Comparison of ENCODE assay signal across 8 mouse cellular contexts in genomic region chr2:31690063-31690462, GRCm38 (mm10). TPM values are rescaled to one million over a fixed set of nuclear protein-coding genes. Genes with fewer than 3 reads are reported as not detected.
DNase-seq lines count a peak whose midpoint lies in the region; ATAC-seq and TF ChIP-seq lines count a peak whose summit lies in the region.

No protein-coding gene starts in this region.

- no peak overlapping the region; the same call in 1 of the 2 replicates for H3K27ac ChIP-seq in heart, embryonic 10.5 days
- no peak overlapping the region for H3K27ac ChIP-seq in hindbrain, embryonic 10.5 days
- H3K27ac ChIP-seq in lung, postnatal 0 days (ENCODE audit: low read length), result peak overlapping the region; percentile 94; the same call in 1 of the 2 replicates

- no peak for TF ChIP-seq CTCF in E14TG2a.4 (conservative IDR thresholded peaks at IDR 0.05; ENCODE audit: low read length)
- no peak for TF ChIP-seq CTCF in lung, postnatal 0 days (IDR thresholded peaks at IDR 0.05)

- 0 out of 2 replicates have a peak overlapping the region, but pooled peaks have one; percentile 95 for H3K9ac ChIP-seq in lung, postnatal 0 days (replicated peaks; ENCODE audit: low read depth)

- 47% methylated on average over 3 of the region's 3 CpGs for WGBS in heart, embryonic 10.5 days
- WGBS in hindbrain, embryonic 10.5 days, result 59% methylated on average over 3 of the region's 3 CpGs
- WGBS in lung, postnatal 0 days, result 19% methylated on average over 3 of the region's 3 CpGs

- intact Hi-C loops in heart, postnatal 36 days (cut with DNase I), result loop anchor here (5.0 kb wide), 1 partner anchor 37 kb away; no protein-coding TSS in a partner anchor

- H3K4me2 ChIP-seq in lung, postnatal 0 days (replicated peaks; ENCODE audit: low read depth, low read length), result peak overlapping the region; percentile 92

- no peaks in the 10 kb centered on the region for H3K27me3 ChIP-seq in heart, embryonic 10.5 days (ENCODE audit: insufficient read depth, poor library complexity, severe bottlenecking)
- H3K27me3 ChIP-seq in E14TG2a.4 (ENCODE audit: insufficient read depth, low read length), result no peaks in the 10 kb centered on the region
- H3K27me3 ChIP-seq in hindbrain, embryonic 10.5 days (ENCODE audit: insufficient read depth, poor library complexity, severe bottlenecking), result no peaks in the 10 kb centered on the region
- H3K27me3 ChIP-seq in lung, postnatal 0 days (replicated peaks; ENCODE audit: insufficient read depth, low read length), result no peaks in the 10 kb centered on the region

- peaks cover 23% of the 10 kb centered on the region for H3K4me1 ChIP-seq in heart, embryonic 10.5 days
- H3K4me1 ChIP-seq in E14TG2a.4 (replicated peaks; ENCODE audit: low read depth, low read length), result peaks cover 29% of the 10 kb centered on the region
- peaks cover 47% of the 10 kb centered on the region for H3K4me1 ChIP-seq in hindbrain, embryonic 10.5 days (replicated peaks)
- H3K4me1 ChIP-seq in lung, postnatal 0 days (ENCODE audit: insufficient read depth, low read depth, low read length), result peaks cover 3% of the 10 kb centered on the region; the same call in 1 of the 2 replicates

- no peak for TF ChIP-seq EP300 in lung, postnatal 0 days (IDR thresholded peaks at IDR 0.05)

- no peak for ATAC-seq in lung, postnatal 0 days

- no peaks in the 10 kb centered on the region for H3K9me3 ChIP-seq in heart, embryonic 10.5 days
- no peaks in the 10 kb centered on the region for H3K9me3 ChIP-seq in E14TG2a.4 (ENCODE audit: low read length)
- H3K9me3 ChIP-seq in hindbrain, embryonic 10.5 days, result no peaks in the 10 kb centered on the region
- no peaks in the 10 kb centered on the region for H3K9me3 ChIP-seq in lung, postnatal 0 days (ENCODE audit: low read length)

- peaks cover 14% of the 10 kb centered on the region for H3K36me3 ChIP-seq in heart, embryonic 10.5 days
- H3K36me3 ChIP-seq in E14TG2a.4 (ENCODE audit: insufficient read depth, low read length), result peaks cover 32% of the 10 kb centered on the region
- H3K36me3 ChIP-seq in hindbrain, embryonic 10.5 days, result peaks cover 29% of the 10 kb centered on the region
- H3K36me3 ChIP-seq in lung, postnatal 0 days (ENCODE audit: insufficient read depth, low read length), result no peaks in the 10 kb centered on the region

- peak overlapping the region; percentile 75 for H3K4me3 ChIP-seq in heart, embryonic 10.5 days
- H3K4me3 ChIP-seq in E14TG2a.4 (replicated peaks; ENCODE audit: low read length), result peak overlapping the region; percentile 99
- H3K4me3 ChIP-seq in hindbrain, embryonic 10.5 days, result peak overlapping the region; percentile 95
- H3K4me3 ChIP-seq in lung, postnatal 0 days (ENCODE audit: low read depth, low read length), result peak overlapping the region; percentile 94

- no peak for DNase-seq in heart, embryonic 10.5 days (ENCODE audit: low spot score)
- DNase-seq in heart, postnatal 36 days, result no peak
- no peak for DNase-seq in hindbrain, embryonic 10.5 days (ENCODE audit: low spot score)
- DNase-seq in lung, postnatal 0 days (ENCODE audit: low spot score), result peak; percentile 55
- no peak for DNase-seq in cerebellum, postnatal 14 days
- DNase-seq in gastrocnemius, adult 18-20 months (ENCODE audit: low spot score), result no peak
- DNase-seq in left cerebral cortex, adult 9 months (ENCODE audit: low spot score in 2 of 2), result no peak

RNA-seq across cellular contexts. Expression of gene Abl1, which starts 1.9 kb away (rescaled TPM):
- polyA plus RNA-seq in heart, embryonic 10.5 days (2016; fragmentation: Nextera tagmentation; extraction: Ambion mirVana), result 40.5 and 43.1 TPM in 2 replicates
- total RNA-seq in heart, postnatal 36 days (2021), result 10 to 100 TPM; 31.8 to 32.8 TPM
- polyA plus RNA-seq in hindbrain, embryonic 10.5 days (2016; fragmentation: Nextera tagmentation; extraction: Ambion mirVana), result 43.9 and 47.5 TPM in 2 replicates
- 15.6 and 16.3 TPM in 2 replicates for polyA plus RNA-seq in lung, postnatal 0 days (2015; fragmentation: Nextera tagmentation; extraction: Ambion mirVana)
- total RNA-seq in gastrocnemius, adult 18-20 months (2021), result 10 to 100 TPM; 22.1 to 26.1 TPM

RNA-seq across cellular contexts. Expression of gene Exosc2, which starts 19.5 kb away (rescaled TPM):
- 63.0 and 76.3 TPM in 2 replicates for polyA plus RNA-seq in heart, embryonic 10.5 days (2016; fragmentation: Nextera tagmentation; extraction: Ambion mirVana)
- total RNA-seq in heart, postnatal 36 days (2021), result 10 to 100 TPM in 1 of 2 experiments, 1 to 10 TPM in 1; 9.4 to 10.7 TPM
- 77.9 and 102 TPM in 2 replicates for polyA plus RNA-seq in hindbrain, embryonic 10.5 days (2016; fragmentation: Nextera tagmentation; extraction: Ambion mirVana)
- 17.7 and 18.7 TPM in 2 replicates for polyA plus RNA-seq in lung, postnatal 0 days (2015; fragmentation: Nextera tagmentation; extraction: Ambion mirVana)
- total RNA-seq in gastrocnemius, adult 18-20 months (2021), result 1 to 10 TPM; 6.8 to 7.2 TPM

RNA-seq across cellular contexts. Expression of gene Prdm12, which starts 50.2 kb away (rescaled TPM):
- polyA plus RNA-seq in heart, embryonic 10.5 days (2016; fragmentation: Nextera tagmentation; extraction: Ambion mirVana), result not detected in 2 replicates
- total RNA-seq in heart, postnatal 36 days (2021), result not detected
- 3.8 and 8.1 TPM in 2 replicates for polyA plus RNA-seq in hindbrain, embryonic 10.5 days (2016; fragmentation: Nextera tagmentation; extraction: Ambion mirVana)
- polyA plus RNA-seq in lung, postnatal 0 days (2015; fragmentation: Nextera tagmentation; extraction: Ambion mirVana), result not detected in 2 replicates
- not detected for total RNA-seq in gastrocnemius, adult 18-20 months (2021)
